Mouse (Mus musculus) cerebellum, postnatal 36 days (tissue): ENCODE results near the gene Phc3.
"Not testable (repeated sequence)": the region's sequence is repeated elsewhere in the genome, so short reads cannot be mapped to it uniquely, and the experiment has no call there.

Experiments
- DNase-seq, 2 experiments: peaks; one replicate each; pipeline ENCODE4 v3.0.0; 2021 to 2022; ENCODE audit warnings: mixed read lengths in 2 of 2

Gene Phc3

DNA sequence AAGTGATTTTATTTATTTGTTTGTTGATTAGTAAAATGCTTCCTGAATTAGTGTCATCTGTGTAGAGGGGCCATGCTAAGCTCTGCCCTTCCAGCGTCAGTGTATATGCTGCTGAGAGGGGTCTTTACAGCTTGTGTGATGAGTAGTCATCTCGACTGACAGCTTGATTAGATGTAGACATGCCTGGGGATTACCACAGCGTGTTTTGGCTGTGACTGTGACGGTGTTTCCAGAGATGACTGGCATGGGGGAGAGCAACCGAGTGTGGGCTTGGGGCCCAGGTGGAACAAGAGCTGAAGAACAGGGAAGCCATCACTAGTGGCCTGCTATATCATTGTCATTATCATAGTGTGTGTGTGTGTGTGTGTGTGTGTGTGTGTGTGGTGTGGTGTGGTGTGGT is 100.6 kb downstream of the Phc3 start:
- no peak for DNase-seq

DNA sequence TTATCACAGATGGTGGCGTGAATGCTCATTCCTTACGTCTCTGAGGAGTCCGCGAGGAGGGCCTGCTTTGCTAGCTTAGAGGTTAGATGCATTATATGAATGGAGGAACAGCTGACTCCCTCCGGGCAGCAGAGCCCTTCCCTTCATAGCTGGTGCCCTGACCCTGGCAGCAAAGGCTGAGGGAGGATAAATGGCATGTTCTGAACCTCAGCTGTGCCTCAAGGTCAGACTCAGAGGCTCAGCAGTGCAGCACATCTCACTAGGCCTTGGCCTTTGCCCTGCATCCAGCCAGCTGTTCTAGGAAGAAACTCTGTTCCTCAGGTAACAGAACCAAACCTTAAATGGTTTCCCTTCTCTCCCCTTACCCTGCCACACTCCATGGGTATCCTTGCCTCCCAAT is 101.0 kb downstream of the Phc3 start:
- DNase-seq = no peak

DNA sequence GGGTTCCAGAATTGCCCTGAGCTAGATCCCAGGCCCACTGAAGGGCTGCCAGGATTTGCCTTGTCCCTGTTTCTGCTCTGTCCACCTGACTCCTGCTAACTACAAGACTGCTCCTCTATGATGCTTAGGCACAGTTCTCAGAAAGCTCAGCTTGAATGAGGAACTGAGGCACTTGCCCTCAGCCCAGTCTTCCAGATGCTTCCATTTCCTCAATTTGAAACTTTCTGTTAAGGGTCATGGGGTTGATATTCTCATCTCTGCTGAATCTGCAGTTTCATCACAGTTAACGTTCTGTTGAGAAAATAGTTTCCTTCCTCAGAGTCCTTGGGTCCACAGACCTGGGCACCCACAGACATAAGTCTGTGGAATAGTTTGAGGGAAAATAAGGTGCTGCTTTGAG is 104.6 kb downstream of the Phc3 start:
- no peak for DNase-seq

DNA sequence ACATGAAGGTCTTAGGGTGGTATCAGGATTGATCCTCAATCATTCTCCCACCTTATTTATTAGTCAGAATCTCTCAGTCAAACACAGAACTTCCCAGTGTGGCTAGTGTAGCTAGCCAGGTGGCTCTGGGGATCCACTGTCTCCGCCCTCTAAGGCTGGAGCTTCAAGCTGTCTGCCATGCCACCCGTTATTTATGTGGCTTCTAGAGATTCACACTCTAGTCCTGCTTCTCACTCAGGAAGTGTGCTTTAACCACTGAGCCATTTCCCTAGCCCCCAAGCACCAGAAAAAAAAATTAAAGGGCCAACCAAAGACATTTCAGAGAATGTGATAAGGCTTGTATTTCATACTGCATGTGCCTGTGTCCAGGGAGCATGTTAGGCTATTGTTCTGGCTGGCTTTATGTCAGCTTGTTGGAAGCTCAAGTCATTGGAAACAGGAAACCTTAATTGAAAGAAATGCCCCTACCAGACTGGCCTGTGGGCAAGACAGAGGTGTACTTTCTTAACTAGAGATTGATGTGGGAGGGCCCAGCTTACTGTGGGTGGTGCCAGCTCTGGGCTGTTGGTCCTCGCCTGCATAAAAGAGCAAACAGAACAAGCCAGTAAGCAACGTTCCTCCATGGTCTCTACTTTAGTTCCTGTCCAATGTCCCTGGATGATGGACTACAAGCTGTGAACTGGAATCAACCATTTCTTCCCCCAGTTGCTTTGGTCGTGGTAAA is 105.3 kb downstream of the Phc3 start:
- no peak for DNase-seq

DNA sequence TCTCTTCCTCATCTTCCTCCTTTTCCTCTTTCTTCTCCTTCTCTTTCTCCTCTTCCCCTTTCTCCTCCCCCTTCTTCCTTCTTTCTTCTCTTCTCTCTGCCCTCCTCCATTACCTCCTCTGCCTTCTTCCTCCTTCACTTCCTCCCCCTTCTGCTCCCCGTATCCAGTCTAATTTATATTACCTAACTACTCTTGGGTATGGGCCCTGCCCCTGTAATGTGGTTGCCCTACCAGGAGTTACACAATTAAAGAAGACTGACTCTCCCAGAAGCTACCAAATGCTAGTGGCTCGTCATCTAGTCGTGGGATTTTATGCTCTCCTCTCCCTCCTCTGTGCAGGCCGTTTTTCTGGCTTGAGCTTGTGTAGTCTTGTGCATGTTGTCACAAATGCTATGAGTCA is 108.5 kb downstream of the Phc3 start:
- no peak for DNase-seq

DNA sequence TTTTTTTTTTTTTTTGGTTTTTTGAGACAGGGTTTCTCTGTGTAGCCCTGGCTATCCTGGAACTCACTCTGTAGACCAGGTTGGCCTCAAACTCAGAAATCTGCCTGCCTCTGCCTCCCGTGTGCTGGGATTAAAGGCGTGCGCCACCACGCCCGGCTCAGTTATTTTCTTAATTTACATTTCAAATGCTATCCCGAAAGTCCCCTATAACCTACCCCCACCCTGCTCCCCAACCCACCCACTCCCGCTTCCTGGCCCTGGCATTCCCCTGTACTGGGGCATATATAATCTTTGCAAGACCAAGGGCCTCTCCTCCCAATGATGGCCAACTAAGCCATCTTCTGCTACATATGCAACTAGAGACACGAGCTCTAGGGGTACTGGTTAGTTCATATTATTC is 109.6 kb downstream of the Phc3 start:
- not testable (repeated sequence) for DNase-seq

DNA sequence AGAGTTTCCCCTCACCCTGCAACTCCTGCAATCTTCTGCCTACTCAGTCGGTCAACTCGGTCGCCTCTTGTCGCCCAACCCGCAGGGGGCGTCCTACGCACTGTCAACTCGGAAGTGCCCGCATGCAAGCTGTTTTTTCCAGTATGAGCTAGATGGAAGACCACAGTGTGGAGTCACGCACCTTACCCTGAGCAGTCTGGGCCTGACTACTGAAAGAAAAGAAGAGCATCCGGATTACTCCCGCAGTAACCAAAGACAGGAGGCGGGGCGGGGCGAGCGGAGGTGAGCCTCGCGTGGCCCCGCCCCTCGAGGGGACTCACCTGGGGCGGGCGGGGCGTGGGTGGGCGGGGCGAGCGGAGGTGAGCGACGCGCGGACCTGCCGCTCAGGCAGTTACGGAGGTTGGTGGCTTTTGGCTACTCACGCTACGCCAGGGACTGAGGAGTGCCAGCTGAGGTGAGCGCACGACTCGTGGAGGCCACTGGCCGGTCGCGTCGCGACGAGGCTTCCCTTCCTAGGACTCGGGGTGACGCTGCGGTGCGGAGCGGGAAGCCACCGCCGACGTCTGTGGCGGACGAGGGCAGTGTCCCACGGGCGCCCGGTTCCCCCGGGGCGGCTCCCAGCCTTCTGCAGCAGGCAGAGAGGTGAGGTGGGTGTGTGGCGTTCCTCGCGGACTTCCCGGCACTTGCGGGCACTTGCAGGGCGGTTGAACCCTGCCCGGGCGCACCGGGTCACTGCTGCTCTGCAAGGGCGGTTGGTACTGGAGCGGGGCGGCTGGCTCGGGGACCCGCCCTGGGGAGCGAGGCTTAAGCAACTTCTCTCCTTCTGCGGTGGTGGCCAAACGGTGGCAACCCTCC is 113.4 kb downstream of the Phc3 start, which contains the start of gene Gpr160:
Gene Gpr160 (plus strand): TSS at position 347 of the 855 bp plus-strand sequence.
- DNase-seq = peak; percentile 46 to 48

DNA sequence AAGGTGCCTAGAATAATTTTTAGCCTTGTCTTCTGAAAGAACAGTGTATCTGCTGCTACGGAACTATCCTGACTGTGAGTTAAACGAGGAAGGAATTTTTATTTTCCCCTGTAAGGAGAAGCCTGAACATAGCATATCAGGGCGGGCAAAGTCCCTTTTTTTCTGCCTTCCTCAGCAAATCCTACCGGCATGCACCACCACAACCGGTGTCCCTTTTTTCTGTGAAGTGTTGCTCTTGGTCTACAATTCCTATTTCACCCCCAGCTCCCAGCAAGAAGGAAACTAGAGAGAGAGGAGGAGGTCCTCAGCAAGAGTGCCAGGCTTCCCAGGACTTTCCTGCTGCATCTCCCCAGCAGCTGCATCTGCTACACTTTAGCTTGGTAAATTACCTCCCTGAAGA is 115.6 kb downstream of the Phc3 start:
- no peak for DNase-seq

DNA sequence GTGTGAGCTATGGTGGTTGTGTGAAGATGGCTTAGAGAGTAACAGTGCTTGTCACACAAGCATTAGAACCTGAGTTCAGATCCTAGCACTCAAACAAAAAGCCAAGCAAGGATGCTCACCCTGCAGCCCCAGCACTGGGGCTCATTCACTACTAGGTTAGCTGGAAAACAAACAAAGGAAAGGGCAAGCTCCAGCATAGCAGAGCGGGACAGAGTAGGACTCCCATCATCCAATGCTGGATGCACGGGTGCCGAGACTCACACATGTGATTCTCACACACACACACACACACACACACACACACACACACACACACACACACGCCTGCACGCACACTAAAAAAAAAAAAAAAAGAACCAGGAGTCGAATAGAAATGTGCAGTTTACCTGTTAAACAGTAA is 117.8 kb downstream of the Phc3 start:
- no peak for DNase-seq
